Mouse (Mus musculus) hindbrain, embryonic 11.5 days (tissue): ENCODE measurements around the gene Emc10. TPM values are rescaled to one million over a fixed set of nuclear protein-coding genes. Genes with fewer than 3 reads are reported as not detected.

Experiments used
- ATAC-seq: fragments of 200-750 bp; cut with Nextera tagmentation; 2 replicates; pipeline ENCODE4 v1.8.0; 2017; ENCODE audit warnings: mild to moderate bottlenecking, moderate TSS enrichment, moderate library complexity; ENCODE audit not compliant: low FRiP score
- DNase-seq: peaks from one replicate; pipeline ENCODE4 v3.0.0-alpha.2; 2015; ENCODE audit warnings: low spot score
- H3K27ac ChIP-seq: fragments of 300-500 bp; sonication (generic); 2 replicates; pipeline ENCODE4 v1.5.1; 2014; ENCODE audit warnings: mild to moderate bottlenecking, low read depth, low read length
- H3K27me3 ChIP-seq: fragments of 300-500 bp; sonication (generic); 2 replicates; pipeline ENCODE4 v1.6.1; 2014; ENCODE audit warnings: mild to moderate bottlenecking, low read length, moderate library complexity, mixed read lengths; ENCODE audit not compliant: control insufficient read depth, insufficient read depth
- H3K36me3 ChIP-seq: fragments of 300-500 bp; sonication (generic); 2 replicates; pipeline ENCODE4 v1.6.1; 2014; ENCODE audit warnings: mild to moderate bottlenecking, low read length, moderate library complexity, mixed read lengths; ENCODE audit not compliant: control insufficient read depth, insufficient read depth
- H3K4me1 ChIP-seq: fragments of 300-500 bp; sonication (generic); replicated peaks from 2 replicates; pipeline ENCODE4 v1.6.1; 2014; ENCODE audit warnings: low read length, mixed read lengths; ENCODE audit not compliant: control insufficient read depth, insufficient read depth
- H3K4me2 ChIP-seq: fragments of 300-500 bp; sonication (generic); replicated peaks from 2 replicates; pipeline ENCODE4 v1.6.1; 2014; ENCODE audit warnings: mild to moderate bottlenecking, low read depth, low read length
- H3K4me3 ChIP-seq: fragments of 300-500 bp; sonication (generic); 2 replicates; pipeline ENCODE4 v1.5.1; 2014; ENCODE audit warnings: low read depth, low read length
- H3K9ac ChIP-seq: fragments of 300-500 bp; sonication (generic); 2 replicates; pipeline ENCODE4 v1.6.1; 2014; ENCODE audit warnings: low read depth, low read length
- H3K9me3 ChIP-seq: fragments of 300-500 bp; sonication (generic); 2 replicates; pipeline ENCODE4 v1.6.1; 2016; ENCODE audit warnings: low read length; ENCODE audit not compliant: control insufficient read depth
- WGBS: fragments of 180-500 bp; shearing (Covaris S2); extraction: QIAGEN DNeasy Blood & Tissue Kit; methylation state at CpG from one replicate; pipeline ENCODE4 v1.1.7; 2014; 5-methylcytosine and 5-hydroxymethylcytosine counted together
- polyA plus RNA-seq: library from polyadenylated mRNA; unstranded; fragments of >200 nt; fragmentation: Nextera tagmentation; extraction: Ambion mirVana; gene quantifications from 2 replicates; pipeline ENCODE4 v1.2.1, GENCODE M21; 2014

Emc10 gene
- polyA plus RNA-seq, 1 experiment from 2014 or later, result 90.2 TPM

- no peak for DNase-seq
- no peaks in the 10 kb centered on the region for H3K4me1 ChIP-seq
- H3K27me3 ChIP-seq, result 0 out of 2 replicates have a peak, but pooled peaks cover 3% of the 10 kb centered on the region
- no peak overlapping the region for H3K9ac ChIP-seq
- no peaks in the 10 kb centered on the region for H3K9me3 ChIP-seq
- no peak for ATAC-seq
- no peak overlapping the region for H3K27ac ChIP-seq
- 100% methylated on average over 1 of the region's 1 CpGs for WGBS
- H3K36me3 ChIP-seq, result no peaks in the 10 kb centered on the region
- H3K4me2 ChIP-seq, result no peak overlapping the region
- H3K4me3 ChIP-seq, result no peak overlapping the region
Measured at GRCm38 (mm10) chr7:44484109-44484508, 12.2 kb downstream of the Emc10 start.

- no peak for DNase-seq
- WGBS, result 78% methylated on average over 3 of the region's 3 CpGs
- no peaks in the 10 kb centered on the region for H3K9me3 ChIP-seq
- H3K27me3 ChIP-seq, result peaks cover 3% of the 10 kb centered on the region; the same call in 1 of the 2 replicates
- no peak overlapping the region for H3K27ac ChIP-seq
- H3K36me3 ChIP-seq, result no peaks in the 10 kb centered on the region
- H3K4me2 ChIP-seq, result no peak overlapping the region
- ATAC-seq, result no peak
- H3K4me3 ChIP-seq, result no peak overlapping the region
- no peak overlapping the region for H3K9ac ChIP-seq
- no peaks in the 10 kb centered on the region for H3K4me1 ChIP-seq
Measured at GRCm38 (mm10) chr7:44482836-44483435, 13.4 kb downstream of the Emc10 start.

- 26% methylated on average over 5 of the region's 5 CpGs for WGBS
- Histone ChIP-seq H3K27ac (peak overlapping the region; percentile 58; the same call in 1 of the 2 replicates), H3K4me2 (no peak overlapping the region), H3K4me1 (peaks cover 8% of the 10 kb centered on the region), H3K36me3 (no peaks in the 10 kb centered on the region), H3K27me3 (no peaks in the 10 kb centered on the region; the same call in 1 of the 2 replicates), H3K9ac (no peak overlapping the region), H3K4me3 (no peak overlapping the region), H3K9me3 (no peaks in the 10 kb centered on the region)
- ATAC-seq (peak; percentile 18; the same call in 1 of the 2 replicates), DNase-seq (no peak)
Measured at GRCm38 (mm10) chr7:44475046-44475614, 21.2 kb downstream of the Emc10 start.

- H3K4me3 ChIP-seq, result no peak overlapping the region
- H3K27ac ChIP-seq, result peak overlapping the region; percentile 58
- DNase-seq (peak; percentile 68), ATAC-seq (peak; percentile 82)
- no peaks in the 10 kb centered on the region for H3K36me3 ChIP-seq
- H3K4me1 ChIP-seq, result peaks cover 8% of the 10 kb centered on the region
- H3K4me2 ChIP-seq, result no peak overlapping the region
- WGBS, result 13% methylated on average over 4 of the region's 4 CpGs
- no peaks in the 10 kb centered on the region; the same call in 1 of the 2 replicates for H3K27me3 ChIP-seq
- H3K9ac ChIP-seq, result peak overlapping the region; percentile 41; the same call in 1 of the 2 replicates
- H3K9me3 ChIP-seq, result no peaks in the 10 kb centered on the region
Measured at GRCm38 (mm10) chr7:44474419-44474818, 21.9 kb downstream of the Emc10 start.

- Histone ChIP-seq H3K9ac (0 out of 2 replicates have a peak overlapping the region, but pooled peaks have one; percentile 23), H3K27me3 (no peaks in the 10 kb centered on the region; the same call in 1 of the 2 replicates), H3K4me1 (peaks cover 14% of the 10 kb centered on the region), H3K4me3 (no peak overlapping the region; the same call in 1 of the 2 replicates), H3K4me2 (no peak overlapping the region), H3K27ac (no peak overlapping the region), H3K36me3 (no peaks in the 10 kb centered on the region), H3K9me3 (no peaks in the 10 kb centered on the region)
- WGBS, result 65% methylated on average over 9 of the region's 9 CpGs
- ATAC-seq, result 0 out of 2 replicates have a peak, but pooled peaks have one; percentile 0
- DNase-seq, result no peak
Measured at GRCm38 (mm10) chr7:44472961-44473646, 23.2 kb downstream of the Emc10 start.

GRCm38 (mm10) chr7:44472558-44472885 is 23.8 kb downstream of the Emc10 start:
- ATAC-seq (no peak), DNase-seq (no peak)
- Histone ChIP-seq H3K27ac (no peak overlapping the region), H3K27me3 (no peaks in the 10 kb centered on the region), H3K9me3 (no peaks in the 10 kb centered on the region), H3K4me3 (no peak overlapping the region), H3K4me1 (peaks cover 14% of the 10 kb centered on the region), H3K9ac (no peak overlapping the region), H3K4me2 (no peak overlapping the region), H3K36me3 (no peaks in the 10 kb centered on the region)
- 63% methylated on average over 1 of the region's 1 CpGs for WGBS

GRCm38 (mm10) chr7:44471880-44472557 is 24.3 kb downstream of the Emc10 start:
- Histone ChIP-seq H3K9ac (no peak overlapping the region), H3K4me1 (peaks cover 14% of the 10 kb centered on the region), H3K36me3 (no peaks in the 10 kb centered on the region), H3K9me3 (no peaks in the 10 kb centered on the region), H3K4me3 (no peak overlapping the region), H3K4me2 (no peak overlapping the region), H3K27me3 (no peaks in the 10 kb centered on the region), H3K27ac (no peak overlapping the region)
- no peak for DNase-seq
- no peak for ATAC-seq
- WGBS, result 55% methylated on average over 6 of the region's 6 CpGs

GRCm38 (mm10) chr7:44470696-44471612 is 25.4 kb downstream of the Emc10 start:
- no peak for DNase-seq
- ATAC-seq, result no peak
- Histone ChIP-seq H3K36me3 (no peaks in the 10 kb centered on the region), H3K9me3 (no peaks in the 10 kb centered on the region), H3K9ac (no peak overlapping the region), H3K27me3 (no peaks in the 10 kb centered on the region), H3K4me2 (no peak overlapping the region), H3K4me3 (no peak overlapping the region), H3K27ac (no peak overlapping the region), H3K4me1 (peaks cover 14% of the 10 kb centered on the region)
- 84% methylated on average over 16 of the region's 16 CpGs for WGBS
